Mouse (Mus musculus): ENCODE results near the gene Rabac1. TPM values are rescaled to one million over a fixed set of nuclear protein-coding genes. Genes with fewer than 3 reads are reported as not detected.

Gene Rabac1
- polyA plus RNA-seq, 1 experiment from 2014 or later, result 293 TPM

DNA sequence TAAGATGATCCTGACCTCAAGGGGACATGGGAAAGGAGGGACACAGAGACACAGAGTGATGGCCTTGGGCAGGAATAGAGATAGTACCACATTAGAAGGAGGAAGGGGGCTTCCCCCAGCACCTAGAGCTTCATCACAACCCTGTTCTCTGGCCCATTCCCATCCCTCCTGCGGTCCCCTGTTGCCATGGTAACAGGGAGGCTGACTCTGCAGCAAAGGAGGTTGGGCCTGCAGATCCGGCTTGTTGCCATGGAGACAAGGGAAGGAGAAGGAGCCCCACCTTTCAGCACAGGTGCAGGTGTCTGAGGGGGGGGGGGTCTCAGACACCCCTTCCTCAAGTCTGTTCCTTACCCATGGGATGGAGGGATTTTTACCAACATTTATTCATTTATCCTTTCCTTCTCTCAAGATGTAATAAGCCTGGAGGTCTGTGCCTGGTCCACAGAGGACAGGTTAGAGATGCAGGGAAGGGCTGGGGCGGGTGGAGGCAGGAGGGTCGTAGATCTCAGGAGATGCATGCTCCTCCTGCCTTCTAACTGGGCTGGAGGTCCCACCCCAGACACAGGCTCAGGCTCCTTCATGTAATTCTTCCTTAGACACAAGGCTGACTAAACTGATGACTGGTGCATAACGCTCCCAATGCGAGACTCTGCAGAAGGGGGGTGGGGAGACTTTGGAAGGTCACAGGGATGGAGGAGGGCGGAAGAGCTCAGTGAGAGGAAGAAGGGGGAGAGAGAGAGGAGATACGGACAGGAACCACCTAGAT lies 35.2 kb upstream of the Rabac1 start:
- TF ChIP-seq EP300 (optimal IDR thresholded peaks at IDR 0.05) (no peak), CTCF (IDR thresholded peaks at IDR 0.05; ENCODE audit: low read depth) (no peak)
- H3K9ac ChIP-seq (ENCODE audit: low read length), result no peak overlapping the region
- 37% methylated on average over 8 of the region's 8 CpGs for WGBS
- H3K36me3 ChIP-seq (ENCODE audit: control insufficient read depth, insufficient read depth, low read length), result no peaks in the 10 kb centered on the region
- no peak overlapping the region for H3K4me3 ChIP-seq (ENCODE audit: low read depth, low read length)
- ATAC-seq (ENCODE audit: low FRiP score, low TSS enrichment), result no peak
- H3K9me3 ChIP-seq (ENCODE audit: control insufficient read depth, low read length), result no peaks in the 10 kb centered on the region
- peaks cover 10% of the 10 kb centered on the region; the same call in 1 of the 2 replicates for H3K27me3 ChIP-seq (ENCODE audit: control insufficient read depth, insufficient read depth, low read length)
- H3K4me2 ChIP-seq (replicated peaks; ENCODE audit: low read depth), result no peak overlapping the region
- H3K4me1 ChIP-seq (replicated peaks; ENCODE audit: control insufficient read depth, insufficient read depth), result no peaks in the 10 kb centered on the region
- no peak overlapping the region for H3K27ac ChIP-seq (replicated peaks)
- no peak for DNase-seq (ENCODE audit: low spot score)

GRCm38 (mm10) chr7:25006586-25007364 lies 34.2 kb upstream of the Rabac1 start:
- DNase-seq (ENCODE audit: low spot score) (no peak), ATAC-seq (ENCODE audit: low FRiP score, low TSS enrichment) (no peak)
- Histone ChIP-seq H3K9ac (ENCODE audit: low read length) (no peak overlapping the region), H3K27me3 (ENCODE audit: control insufficient read depth, insufficient read depth, low read length) (peaks cover 10% of the 10 kb centered on the region; the same call in 1 of the 2 replicates), H3K9me3 (ENCODE audit: control insufficient read depth, low read length) (no peaks in the 10 kb centered on the region), H3K36me3 (ENCODE audit: control insufficient read depth, insufficient read depth, low read length) (no peaks in the 10 kb centered on the region), H3K4me2 (replicated peaks; ENCODE audit: low read depth) (no peak overlapping the region), H3K4me1 (replicated peaks; ENCODE audit: control insufficient read depth, insufficient read depth) (no peaks in the 10 kb centered on the region), H3K4me3 (ENCODE audit: low read depth, low read length) (no peak overlapping the region), H3K27ac (replicated peaks) (no peak overlapping the region)
- 79% methylated on average over 12 of the region's 12 CpGs for WGBS
- TF ChIP-seq CTCF (IDR thresholded peaks at IDR 0.05; ENCODE audit: low read depth) (no peak), EP300 (optimal IDR thresholded peaks at IDR 0.05) (no peak)

GRCm38 (mm10) chr7:25006171-25006570 lies 33.6 kb upstream of the Rabac1 start:
- Histone ChIP-seq H3K4me2 (replicated peaks; ENCODE audit: low read depth) (no peak overlapping the region), H3K4me3 (ENCODE audit: low read depth, low read length) (peak overlapping the region; percentile 26; the same call in 1 of the 2 replicates), H3K27ac (replicated peaks) (no peak overlapping the region), H3K9me3 (ENCODE audit: control insufficient read depth, low read length) (no peaks in the 10 kb centered on the region), H3K4me1 (replicated peaks; ENCODE audit: control insufficient read depth, insufficient read depth) (no peaks in the 10 kb centered on the region), H3K9ac (ENCODE audit: low read length) (no peak overlapping the region), H3K36me3 (ENCODE audit: control insufficient read depth, insufficient read depth, low read length) (no peaks in the 10 kb centered on the region), H3K27me3 (ENCODE audit: control insufficient read depth, insufficient read depth, low read length) (peaks cover 10% of the 10 kb centered on the region; the same call in 1 of the 2 replicates)
- WGBS, result 57% methylated on average over 3 of the region's 3 CpGs
- ATAC-seq (ENCODE audit: low FRiP score, low TSS enrichment), result no peak
- DNase-seq (ENCODE audit: low spot score), result no peak
- TF ChIP-seq CTCF (IDR thresholded peaks at IDR 0.05; ENCODE audit: low read depth), result no peak
- TF ChIP-seq EP300 (optimal IDR thresholded peaks at IDR 0.05), result no peak

DNA sequence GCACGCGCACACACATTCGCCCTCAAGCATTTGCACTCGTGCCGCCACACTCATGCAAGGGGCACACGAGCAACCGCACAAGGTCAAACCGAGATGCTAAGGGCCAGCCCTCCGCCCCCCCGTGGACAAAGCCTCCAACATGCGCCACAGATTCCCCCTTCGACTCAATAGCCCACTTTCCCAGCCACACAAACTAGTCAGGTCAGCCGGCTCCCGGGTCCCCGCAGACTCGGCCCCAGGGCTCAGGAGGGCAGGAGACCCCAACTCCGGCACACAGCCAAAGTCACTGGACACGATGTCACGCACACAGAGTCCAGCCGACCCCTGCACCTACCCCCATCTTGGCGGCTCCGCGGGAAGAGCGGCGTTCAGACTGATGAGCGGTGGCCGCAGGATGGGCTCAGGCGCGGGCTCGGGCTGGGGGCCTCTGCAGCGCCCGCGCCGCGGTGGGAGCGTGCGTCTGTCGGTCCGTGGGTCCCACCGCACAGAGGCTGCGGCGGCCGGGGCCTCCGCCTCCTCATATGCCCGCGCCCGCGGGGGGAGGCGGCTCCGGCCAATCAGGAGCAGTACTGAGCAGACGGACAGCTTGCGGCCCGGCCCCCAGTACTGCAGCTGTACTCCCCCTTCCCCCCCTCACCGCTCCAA lies 33.0 kb upstream of the Rabac1 start, which contains the start of gene Atp1a3:
Gene Atp1a3, minus strand, starts transcription at position 538 of the 645 bp plus-strand sequence.
- 3% methylated on average over 40 of the region's 54 CpGs for WGBS
- H3K27me3 ChIP-seq (ENCODE audit: control insufficient read depth, insufficient read depth, low read length), result peaks cover 10% of the 10 kb centered on the region; the same call in 1 of the 2 replicates
- no peak within 1 kb of the TSS for H3K9ac ChIP-seq (ENCODE audit: low read length)

GRCm38 (mm10) chr7:25004806-25005205 lies 32.3 kb upstream of the Rabac1 start:
- Histone ChIP-seq H3K9ac (ENCODE audit: low read length) (no peak overlapping the region), H3K9me3 (ENCODE audit: control insufficient read depth, low read length) (no peaks in the 10 kb centered on the region), H3K27me3 (ENCODE audit: control insufficient read depth, insufficient read depth, low read length) (peaks cover 5% of the 10 kb centered on the region; the same call in 1 of the 2 replicates), H3K4me2 (replicated peaks; ENCODE audit: low read depth) (no peak overlapping the region), H3K4me1 (replicated peaks; ENCODE audit: control insufficient read depth, insufficient read depth) (no peaks in the 10 kb centered on the region), H3K27ac (replicated peaks) (no peak overlapping the region), H3K4me3 (ENCODE audit: low read depth, low read length) (no peak overlapping the region), H3K36me3 (ENCODE audit: control insufficient read depth, insufficient read depth, low read length) (no peaks in the 10 kb centered on the region)
- ATAC-seq (ENCODE audit: low FRiP score, low TSS enrichment) (no peak), DNase-seq (ENCODE audit: low spot score) (no peak)
- WGBS, result 53% methylated on average over 6 of the region's 9 CpGs
- TF ChIP-seq CTCF (IDR thresholded peaks at IDR 0.05; ENCODE audit: low read depth), result no peak
- TF ChIP-seq EP300 (optimal IDR thresholded peaks at IDR 0.05), result no peak

More for the DNA sequence above, 33.0 kb upstream of the Rabac1 start, which contains the start of gene Atp1a3:
- ATAC-seq (ENCODE audit: low FRiP score, low TSS enrichment) (peak; percentile 46; the same call in 1 of the 2 replicates), DNase-seq (ENCODE audit: low spot score) (peak; percentile 28)
- Histone ChIP-seq H3K4me2 (replicated peaks; ENCODE audit: low read depth) (peak within 1 kb of the TSS; percentile 49), H3K27ac (replicated peaks) (no peak within 1 kb of the TSS), H3K4me1 (replicated peaks; ENCODE audit: control insufficient read depth, insufficient read depth) (no peaks in the 10 kb centered on the region), H3K9me3 (ENCODE audit: control insufficient read depth, low read length) (no peaks in the 10 kb centered on the region), H3K4me3 (ENCODE audit: low read depth, low read length) (peak within 1 kb of the TSS; percentile 26), H3K36me3 (ENCODE audit: control insufficient read depth, insufficient read depth, low read length) (no peaks in the 10 kb centered on the region)
- TF ChIP-seq CTCF (IDR thresholded peaks at IDR 0.05; ENCODE audit: low read depth) (no peak), EP300 (optimal IDR thresholded peaks at IDR 0.05) (no peak)
